Mouse (Mus musculus): ENCODE data around the gene Tmem92.
A peak's percentile ranks its signal among the peaks of the same experiment; 100 is the strongest.
"Not testable (repeated sequence)": the region's sequence is repeated elsewhere in the genome, so short reads cannot be mapped to it uniquely, and the experiment has no call there.

Gene Tmem92

DNA sequence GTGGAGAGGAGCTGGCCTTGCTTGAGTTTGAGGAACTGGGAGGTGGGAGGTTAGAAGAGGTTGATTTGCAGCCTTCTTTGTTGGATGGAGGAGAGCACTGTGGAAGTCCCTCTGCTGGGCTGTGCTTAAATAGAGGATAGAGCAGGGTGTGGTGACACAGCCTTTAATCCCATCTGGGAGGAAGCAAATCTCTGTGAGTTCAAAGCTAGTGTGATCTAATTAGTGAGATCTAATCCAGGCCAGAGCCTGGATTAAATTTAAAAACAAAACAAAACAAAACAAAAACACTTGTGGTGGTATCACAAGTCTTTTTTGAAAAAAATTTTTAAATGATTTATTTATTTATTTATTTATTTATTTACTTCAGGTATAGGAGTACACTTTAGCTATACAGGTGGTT is at the start of gene Tmem92:
Gene Tmem92 (minus strand): TSS at position 101 of the 400 bp plus-strand sequence.
- no peak for DNase-seq

- no peak for DNase-seq
These were observed 46.5 kb upstream of the Tmem92 start for GRCm38 (mm10) chr11:94828966-94829365.

GRCm38 (mm10) chr11:94819427-94819826 is 36.9 kb upstream of the Tmem92 start:
- peak; percentile 40 for DNase-seq

GRCm38 (mm10) chr11:94818946-94819345 is 36.4 kb upstream of the Tmem92 start:
- peak; percentile 19 for DNase-seq

DNA sequence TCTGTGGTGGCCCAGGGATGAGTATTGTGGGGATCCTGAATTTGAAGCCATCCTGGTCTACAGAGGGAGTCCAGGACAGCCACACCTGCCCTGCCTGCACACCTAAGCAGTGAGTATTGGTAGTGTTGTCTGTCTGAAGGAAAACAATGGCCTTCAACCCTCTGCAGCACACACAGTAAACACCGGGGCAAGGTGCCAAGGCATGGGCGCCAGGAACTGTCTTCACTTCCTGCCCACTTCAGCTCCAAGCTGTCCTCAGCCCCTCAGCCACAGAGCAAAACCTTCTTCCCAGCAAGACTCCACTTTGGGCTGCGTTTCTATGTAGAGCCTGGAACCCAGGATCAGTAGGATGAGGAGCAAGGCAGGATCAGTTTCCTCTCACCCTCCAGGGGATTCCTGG is 29.0 kb upstream of the Tmem92 start:
- not testable (repeated sequence) for DNase-seq

DNA sequence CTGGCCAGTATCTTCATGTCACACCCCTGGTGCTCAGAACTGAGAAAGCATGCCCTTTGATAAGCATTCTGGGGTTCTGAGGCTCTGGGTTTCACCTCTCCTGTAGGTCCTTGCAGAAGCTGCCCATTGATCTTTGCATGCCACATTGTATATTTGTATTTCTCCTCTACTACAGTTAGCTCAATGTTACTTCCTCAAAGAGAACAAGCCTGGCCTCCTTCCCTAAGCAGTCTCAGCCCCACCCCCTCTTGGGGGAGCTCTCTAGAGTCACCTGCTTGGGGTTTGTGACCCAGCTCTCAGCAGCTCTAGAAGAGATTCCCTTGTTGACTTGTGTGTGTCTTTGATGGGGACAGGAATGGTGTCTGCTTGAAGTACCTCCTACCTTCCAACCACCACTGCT is 9.2 kb upstream of the Tmem92 start:
- DNase-seq = peak; percentile 30

GRCm38 (mm10) chr11:94785247-94785646 is 2.7 kb upstream of the Tmem92 start:
- peak; percentile 86 for DNase-seq

- no peak for DNase-seq
These were observed 7.5 kb downstream of the Tmem92 start for GRCm38 (mm10) chr11:94774887-94775497.

- DNase-seq = peak; percentile 64
These were observed 8.7 kb downstream of the Tmem92 start for GRCm38 (mm10) chr11:94773851-94774250.

DNA sequence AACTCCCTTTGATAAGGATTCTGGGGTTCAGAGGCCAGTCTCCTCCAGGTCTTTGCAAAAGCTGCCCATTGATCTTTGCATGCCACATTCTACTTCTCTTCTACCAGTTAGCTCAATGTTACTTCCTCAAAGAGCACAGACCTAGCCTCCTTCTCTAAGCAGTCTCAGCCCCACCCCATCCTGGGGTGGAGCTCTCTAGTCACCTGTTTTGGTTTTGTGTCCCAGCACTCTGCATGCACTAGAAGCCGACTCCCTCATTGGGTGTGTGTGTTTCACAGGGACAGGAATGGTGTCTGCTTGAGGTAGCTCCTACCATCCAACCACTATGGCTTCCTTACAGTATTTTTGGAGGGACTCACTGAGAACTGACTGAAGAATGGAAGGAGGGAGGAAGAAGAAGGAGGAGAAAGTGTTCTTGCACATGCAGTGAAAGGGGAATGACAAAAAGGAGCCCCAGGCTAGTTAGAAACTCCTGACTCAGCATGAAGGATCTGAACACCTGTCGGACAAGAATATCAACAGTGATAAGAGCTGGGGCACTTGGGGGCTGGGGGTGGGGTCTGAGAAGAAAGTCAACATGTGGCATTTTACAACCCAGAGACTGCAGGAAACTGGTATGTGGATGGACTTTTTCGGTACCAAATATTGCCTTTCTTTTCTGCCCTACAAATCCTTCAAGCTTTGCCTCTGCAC is 10.0 kb downstream of the Tmem92 start:
- DNase-seq = no peak

DNA sequence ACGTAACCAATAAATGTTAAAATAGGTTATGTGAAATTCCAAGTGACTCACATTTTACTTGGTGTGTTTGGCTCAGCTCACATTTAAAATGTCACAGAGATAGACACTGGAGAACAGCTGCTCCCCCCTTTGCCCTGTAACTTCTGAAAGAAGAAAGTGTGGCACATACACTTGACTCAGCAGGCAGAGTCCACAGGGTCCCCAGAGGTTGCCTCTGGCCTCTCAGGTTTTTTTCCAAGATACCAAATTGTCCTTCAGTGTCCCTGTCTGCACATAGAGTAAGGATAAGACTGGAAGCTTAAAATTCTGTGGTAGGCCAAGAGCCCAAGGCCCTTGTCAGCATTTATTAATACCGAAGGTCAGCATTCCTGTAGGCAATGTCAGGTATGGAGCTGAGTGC is 15.3 kb downstream of the Tmem92 start:
- DNase-seq = no peak

DNA sequence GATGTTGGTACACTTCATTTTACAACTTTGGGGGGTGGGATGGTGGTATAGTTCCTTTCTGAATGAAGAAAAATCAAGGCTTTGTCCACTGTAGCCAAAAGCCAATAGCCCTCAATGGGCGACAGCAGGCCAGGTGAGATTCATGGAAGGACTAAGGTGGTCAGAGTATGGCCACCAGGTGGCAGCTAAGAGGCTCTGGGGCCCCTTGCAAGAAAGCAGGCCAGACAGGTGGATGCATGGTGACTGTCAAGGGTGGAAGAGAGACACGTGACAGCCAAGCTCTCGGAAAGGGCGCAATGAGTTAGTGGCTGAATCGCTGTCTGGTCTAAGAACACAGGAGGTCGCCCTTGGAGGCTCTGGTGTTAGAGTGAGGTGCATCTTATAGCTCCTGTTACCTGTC is 19.7 kb downstream of the Tmem92 start:
- peak; percentile 28 for DNase-seq

GRCm38 (mm10) chr11:94762281-94762680 is 20.2 kb downstream of the Tmem92 start:
- DNase-seq = no peak

GRCm38 (mm10) chr11:94760799-94761198 is 21.7 kb downstream of the Tmem92 start:
- DNase-seq = no peak

- no peak for DNase-seq
These were observed 22.1 kb downstream of the Tmem92 start for GRCm38 (mm10) chr11:94760364-94760763.

DNA sequence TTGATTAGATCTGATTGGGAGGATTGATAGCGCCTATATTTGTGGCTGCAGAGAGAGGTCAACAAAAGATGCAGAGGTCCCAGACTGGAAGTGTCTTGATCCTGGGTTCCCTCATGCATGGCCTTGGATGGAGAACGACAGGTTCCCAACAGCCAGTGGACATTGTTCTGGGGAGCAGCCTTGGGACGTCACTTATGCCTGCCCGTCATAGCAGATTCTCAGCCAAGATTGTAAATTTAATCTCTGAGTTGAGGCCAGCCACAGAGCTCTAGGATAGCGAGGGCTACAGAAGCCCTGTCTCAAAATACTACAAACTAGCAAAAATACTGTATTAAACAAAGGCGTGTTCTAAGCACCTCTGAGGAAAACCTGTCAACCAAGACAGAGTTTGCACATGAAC is 22.6 kb downstream of the Tmem92 start:
- DNase-seq = no peak

GRCm38 (mm10) chr11:94752946-94753713 is 29.4 kb downstream of the Tmem92 start:
- no peak for DNase-seq

DNA sequence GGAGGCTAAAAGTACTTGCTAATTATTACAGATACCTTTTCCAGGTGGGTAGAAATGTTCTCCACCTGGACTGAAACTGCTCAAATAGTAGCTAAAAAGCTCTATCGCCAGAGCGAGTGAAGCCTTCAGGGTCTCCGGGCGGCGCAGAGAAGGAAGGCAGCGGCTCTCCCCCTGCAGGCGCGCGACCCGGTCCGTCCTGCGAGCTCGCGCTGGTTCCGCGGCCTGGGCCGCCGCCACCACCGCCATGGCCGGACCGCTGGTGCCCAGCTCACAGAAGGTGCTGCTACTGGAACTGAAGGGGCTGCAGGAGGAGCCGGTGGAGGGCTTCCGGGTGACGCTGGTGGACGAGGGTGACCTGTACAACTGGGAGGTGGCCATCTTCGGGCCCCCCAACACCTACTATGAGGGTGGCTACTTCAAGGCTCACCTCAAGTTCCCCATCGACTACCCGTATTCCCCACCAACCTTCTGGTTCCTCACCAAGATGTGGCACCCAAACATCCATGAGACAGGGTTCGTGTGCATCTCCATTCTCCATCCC is 40.7 kb downstream of the Tmem92 start, which contains the start of gene Cdc34b:
Gene Cdc34b (plus strand): TSS at position 51 of the 541 bp plus-strand sequence.
- DNase-seq = no peak

DNA sequence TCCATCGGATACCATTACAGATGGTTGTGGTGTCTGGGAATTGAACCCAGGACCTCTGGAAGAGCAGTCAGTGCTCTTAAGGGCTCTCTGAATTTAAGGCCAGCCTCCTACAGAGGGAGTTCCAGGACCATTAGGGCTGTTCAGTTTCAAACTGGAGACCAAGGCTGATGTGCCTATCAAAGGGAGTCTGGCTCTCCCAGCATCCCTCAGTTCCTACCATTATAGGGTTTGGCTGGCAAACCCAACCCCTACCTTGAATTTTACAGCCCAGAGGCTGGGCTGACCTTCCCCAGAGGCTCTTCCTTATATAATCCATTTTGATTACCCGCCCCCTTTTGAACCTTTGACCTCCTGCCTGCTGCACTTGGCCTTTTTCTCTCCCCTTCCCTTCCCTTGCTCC is 46.8 kb downstream of the Tmem92 start:
- no peak for DNase-seq

GRCm38 (mm10) chr11:94732773-94733172 is 49.7 kb downstream of the Tmem92 start:
- peak; percentile 69 for DNase-seq

GRCm38 (mm10) chr11:94731229-94731628 is 51.3 kb downstream of the Tmem92 start:
- DNase-seq = no peak

GRCm38 (mm10) chr11:94730261-94730660 is 52.2 kb downstream of the Tmem92 start:
- DNase-seq = peak; percentile 82

DNA sequence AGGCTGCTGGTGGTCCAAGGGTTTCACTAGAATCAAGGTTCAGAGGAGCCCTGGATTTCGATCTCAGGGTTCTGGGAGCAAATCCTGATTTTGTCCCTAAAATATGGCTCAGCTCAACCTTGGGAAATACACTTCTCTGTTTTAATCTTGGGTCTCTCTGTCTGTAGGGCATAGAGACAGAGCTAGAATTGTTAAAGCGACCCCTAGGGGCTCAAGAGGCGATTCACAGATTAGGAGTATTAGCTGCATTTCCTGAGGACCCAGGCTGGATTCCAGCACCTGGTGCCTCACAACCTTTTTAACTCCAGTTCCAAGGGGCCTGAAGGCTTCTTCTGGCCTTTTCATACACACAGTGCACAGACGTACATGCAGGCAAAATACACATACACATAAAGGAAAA is 52.9 kb downstream of the Tmem92 start:
- DNase-seq = peak; percentile 26

DNA sequence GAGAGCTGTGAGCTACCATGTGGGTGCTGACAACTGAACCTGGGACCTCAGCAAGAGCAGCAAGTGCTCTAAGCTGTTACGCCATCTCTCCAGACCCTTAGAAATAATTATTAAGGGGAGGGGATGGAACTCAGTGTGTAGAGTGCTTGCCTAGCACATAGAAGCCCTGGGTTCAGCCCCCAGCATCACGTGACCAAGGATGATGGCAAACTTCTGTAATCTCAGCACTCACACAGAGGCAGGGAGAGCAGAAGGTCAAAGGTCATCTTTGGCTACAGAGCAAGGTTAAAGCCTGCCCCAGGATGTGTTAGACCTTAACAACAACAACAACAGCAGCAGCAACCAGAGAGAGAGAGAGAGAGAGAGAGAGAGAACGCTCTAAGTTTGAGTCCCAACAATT is 54.0 kb downstream of the Tmem92 start:
- DNase-seq = no peak
